Mouse (Mus musculus) ES-E14 (cell line): Measurements from ENCODE around the gene Cela2a.

Source experiments
- CHD2 ChIP-seq: IDR thresholded peaks from 2 replicates; pipeline ENCODE4 v1.6.1; 2014; ENCODE audit warnings: mild to moderate bottlenecking, low read depth, low read length, inconsistent platforms
- HCFC1 ChIP-seq: IDR thresholded peaks from 2 replicates; pipeline ENCODE4 v1.6.1; 2012; ENCODE audit warnings: low read length, inconsistent platforms, borderline replicate concordance; ENCODE audit not compliant: insufficient read depth
- MAFK ChIP-seq: IDR thresholded peaks from 2 replicates; pipeline ENCODE4 v1.6.1; 2014; ENCODE audit warnings: mild to moderate bottlenecking, low read depth, low read length, inconsistent platforms; ENCODE audit not compliant: insufficient read depth
- ZC3H11A ChIP-seq: IDR thresholded peaks from 2 replicates; pipeline ENCODE4 v1.6.1; 2012; ENCODE audit warnings: low read depth, mild to moderate bottlenecking, inconsistent platforms, low read length, borderline replicate concordance
- ZNF384 ChIP-seq: IDR thresholded peaks from 2 replicates; pipeline ENCODE4 v1.6.1; 2012; ENCODE audit warnings: low read depth, low read length, inconsistent platforms

DNA sequence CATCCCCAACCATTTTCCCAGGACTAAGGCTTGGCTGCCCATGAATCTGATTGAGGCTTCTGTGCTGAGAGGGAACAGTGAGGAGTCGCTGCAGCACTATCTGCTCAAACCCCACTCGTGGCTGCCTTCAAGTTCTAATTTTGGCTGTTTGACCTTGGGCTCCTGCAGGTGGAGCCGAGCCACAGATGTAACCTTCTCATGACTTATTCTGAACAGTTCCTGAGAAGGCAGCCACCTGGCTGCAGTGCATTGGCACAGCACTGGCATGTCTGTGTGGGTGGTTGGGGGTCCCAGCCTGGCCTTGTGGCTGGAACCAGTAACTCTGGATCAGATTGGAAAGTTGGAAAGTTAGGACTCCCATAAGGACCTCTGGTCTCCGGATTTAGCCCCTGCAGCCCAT is 2.2 kb upstream of the Cela2a start:
- TF ChIP-seq MAFK (no peak), HCFC1 (no peak), ZC3H11A (no peak), ZNF384 (no peak), CHD2 (no peak)
